16 mouse cellular contexts compared by ENCODE assay signal in the genomic region with DNA sequence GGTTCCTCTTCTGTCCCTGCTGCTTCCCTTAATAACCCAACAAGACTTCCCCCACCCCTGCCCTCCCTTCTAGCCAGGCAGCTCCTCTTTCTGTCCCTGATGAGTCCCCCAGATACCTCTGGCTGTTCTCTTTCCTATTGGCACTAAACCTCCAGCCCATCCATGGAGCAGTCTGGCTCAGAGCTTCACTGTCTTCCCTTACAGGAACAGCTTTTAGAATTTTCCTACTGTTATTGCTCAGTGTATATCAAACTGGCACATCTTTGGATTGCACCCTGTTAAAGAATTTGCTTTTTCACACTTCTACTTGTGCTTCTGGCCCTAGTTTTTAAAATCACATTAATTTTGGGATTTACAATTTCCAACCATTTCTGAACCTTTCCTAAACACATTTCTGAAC.
"Had no signal": no experiment of that assay in that cellular context is flagged by ENCODE, and none has a peak within 500 bp of the region (broad histone marks: within the 10 kb centered on the region; RNA-seq: fewer than 3 reads in every experiment).

No protein-coding gene starts in this region.

- DNase-seq: lung, adult 2 months; lung, postnatal 14 days; lung, postnatal 36 days; right cerebral cortex, postnatal 14 days; thymus, adult 2 months; thymus, postnatal 25 days; thymus, postnatal 4 days had no signal

- H3K4me2 ChIP-seq: lung, embryonic 15.5 days; midbrain, embryonic 11.5 days; midbrain, embryonic 13.5 days; midbrain, embryonic 15.5 days; neural tube, embryonic 12.5 days; stomach, embryonic 15.5 days had no signal

- H3K4me1 ChIP-seq: lung, embryonic 15.5 days; megakaryocyte, embryonic 14.5 days; midbrain, embryonic 13.5 days; midbrain, embryonic 15.5 days; neural tube, embryonic 12.5 days; stomach, embryonic 15.5 days had no signal

- H3K36me3 ChIP-seq: lung, embryonic 15.5 days; midbrain, embryonic 13.5 days; midbrain, embryonic 15.5 days; neural tube, embryonic 12.5 days; stomach, embryonic 15.5 days had no signal

- H3K9ac ChIP-seq: lung, embryonic 15.5 days; midbrain, embryonic 13.5 days; midbrain, embryonic 15.5 days; neural tube, embryonic 12.5 days; stomach, embryonic 15.5 days had no signal

- H3K27me3 ChIP-seq: lung, embryonic 15.5 days; megakaryocyte, embryonic 14.5 days; midbrain, embryonic 13.5 days; midbrain, embryonic 15.5 days; neural tube, embryonic 12.5 days; stomach, embryonic 15.5 days had no signal

- H3K9me3 ChIP-seq: lung, embryonic 15.5 days; midbrain, embryonic 15.5 days; stomach, embryonic 15.5 days had no signal

- H3K27ac ChIP-seq: lung, embryonic 15.5 days; midbrain, embryonic 13.5 days; midbrain, embryonic 15.5 days; neural tube, embryonic 12.5 days; stomach, embryonic 15.5 days; stomach, postnatal 0 days had no signal

- ATAC-seq: lung, postnatal 0 days; midbrain, embryonic 13.5 days; midbrain, embryonic 15.5 days had no signal

- H3K4me3 ChIP-seq: lung, embryonic 15.5 days; megakaryocyte, embryonic 14.5 days; midbrain, embryonic 13.5 days; midbrain, embryonic 15.5 days; neural tube, embryonic 12.5 days; stomach, embryonic 15.5 days had no signal
